Mouse (Mus musculus) liver, embryonic 14.5 days (tissue): Measurements from ENCODE around the gene Dynlt1a. TPM values are rescaled to one million over a fixed set of nuclear protein-coding genes. Genes with fewer than 3 reads are reported as not detected.
"Not testable (repeated sequence)": the region's sequence is repeated elsewhere in the genome, so short reads cannot be mapped to it uniquely, and the experiment has no call there.

Experiments used
- ATAC-seq: fragments of 200-750 bp; cut with Nextera tagmentation; 2 replicates; pipeline ENCODE4 v1.8.0; 2017; ENCODE audit warnings: moderate number of reproducible peaks, mild to moderate bottlenecking, moderate library complexity; ENCODE audit not compliant: insufficient read depth
- DNase-seq, 3 experiments: peaks; one replicate each; pipeline ENCODE4 v3.0.0-alpha.2; 2012 to 2013; ENCODE audit warnings: low read depth in 3 of 3, low spot score in 3 of 3
- H3K27ac ChIP-seq: fragments of 300-500 bp; sonication (generic); 2 replicates; pipeline ENCODE4 v1.5.1; 2014; ENCODE audit warnings: moderate library complexity, mild to moderate bottlenecking, control low read depth, inconsistent platforms
- H3K27me3 ChIP-seq: fragments of 300-500 bp; sonication (generic); 2 replicates; pipeline ENCODE4 v1.6.1; 2014; ENCODE audit warnings: mild to moderate bottlenecking, low read length, moderate library complexity; ENCODE audit not compliant: control insufficient read depth, insufficient read depth
- H3K36me3 ChIP-seq: fragments of 300-500 bp; sonication (generic); replicated peaks from 2 replicates; pipeline ENCODE4 v1.6.1; 2014; ENCODE audit warnings: low read depth; ENCODE audit not compliant: control insufficient read depth, insufficient read depth
- H3K4me1 ChIP-seq, 2 experiments: fragments of 200-500 bp in 1 of 2; fragments of 300-500 bp in 1 of 2; sonication (generic) in 1 of 2; replicated peaks; 2 replicates each; pipeline ENCODE4 v1.6.1; 2012 to 2014; ENCODE audit warnings: antibody characterized with exemption in 1 of 2, inconsistent platforms in 1 of 2, low read length in 1 of 2; ENCODE audit not compliant: control insufficient read depth in 2 of 2, insufficient read depth in 2 of 2
- H3K4me2 ChIP-seq: fragments of 300-500 bp; sonication (generic); 2 replicates; pipeline ENCODE4 v1.6.1; 2014; ENCODE audit warnings: low read depth, mild to moderate bottlenecking, control low read depth, moderate library complexity
- H3K4me3 ChIP-seq, 2 experiments: fragments of 200-500 bp in 1 of 2; fragments of 300-500 bp in 1 of 2; sonication (generic) in 1 of 2; 2 replicates each; pipeline ENCODE4 v1.5.1; 2012 to 2014; ENCODE audit warnings: low read depth in 2 of 2, low read length in 2 of 2, mild to moderate bottlenecking in 2 of 2, control low read depth in 1 of 2, inconsistent platforms in 1 of 2, moderate library complexity in 1 of 2; ENCODE audit not compliant: insufficient read depth in 1 of 2
- H3K9ac ChIP-seq: fragments of 300-500 bp; sonication (generic); replicated peaks from 2 replicates; pipeline ENCODE4 v1.6.1; 2014; ENCODE audit warnings: mild to moderate bottlenecking, control low read depth, moderate library complexity
- H3K9me3 ChIP-seq: fragments of 300-500 bp; sonication (generic); 2 replicates; pipeline ENCODE4 v1.6.1; 2016; ENCODE audit warnings: low read length, mixed read lengths; ENCODE audit not compliant: control insufficient read depth
- WGBS: fragments of 180-500 bp; shearing (Covaris S2); extraction: QIAGEN DNeasy Blood & Tissue Kit; methylation state at CpG from one replicate; pipeline ENCODE4 v1.1.7; 2014; ENCODE audit not compliant: insufficient replicate concordance; 5-methylcytosine and 5-hydroxymethylcytosine counted together
- polyA plus RNA-seq, 2 experiments: library from polyadenylated mRNA; depleted of rRNA in 1 of 2; stranded (reverse) in 1 of 2; unstranded in 1 of 2; fragments of >200 nt; fragmentation: Nextera tagmentation in 1 of 2; extraction: Ambion mirVana in 1 of 2; gene quantifications; 2 replicates each; pipeline versions ENCODE4 v1.2.1 to v1.2.3; 2012 to 2014

Gene Dynlt1a
- polyA plus RNA-seq, 2 experiments: 6.4 to 7.2 TPM

GRCm38 (mm10) chr17:6279772-6280171 is 37.5 kb downstream of the Dynlt1a start:
- H3K4me2 ChIP-seq, ATAC-seq, H3K36me3 ChIP-seq, H3K9me3 ChIP-seq, DNase-seq, H3K4me3 ChIP-seq, H3K27ac ChIP-seq, H3K4me1 ChIP-seq, H3K9ac ChIP-seq, H3K27me3 ChIP-seq: not testable (repeated sequence)
- WGBS: 76% methylated on average over 7 of the region's 10 CpGs

- WGBS: 57% methylated on average over 8 of the region's 8 CpGs
- H3K4me1 ChIP-seq, H3K27ac ChIP-seq, H3K36me3 ChIP-seq, H3K4me2 ChIP-seq, H3K4me3 ChIP-seq, H3K9ac ChIP-seq, ATAC-seq, H3K27me3 ChIP-seq, DNase-seq, H3K9me3 ChIP-seq: not testable (repeated sequence)
Measured at GRCm38 (mm10) chr17:6279205-6279604, 38.1 kb downstream of the Dynlt1a start.

GRCm38 (mm10) chr17:6274693-6275092 is 42.6 kb downstream of the Dynlt1a start:
- not testable (repeated sequence) for H3K36me3 ChIP-seq, ATAC-seq, H3K4me1 ChIP-seq, H3K4me2 ChIP-seq, DNase-seq, H3K9me3 ChIP-seq, H3K27ac ChIP-seq, H3K4me3 ChIP-seq, H3K9ac ChIP-seq, H3K27me3 ChIP-seq
- 73% methylated on average over 4 of the region's 6 CpGs for WGBS

- 35% methylated on average over 6 of the region's 6 CpGs for WGBS
- not testable (repeated sequence) for H3K4me1 ChIP-seq, H3K9me3 ChIP-seq, H3K4me2 ChIP-seq, DNase-seq, H3K4me3 ChIP-seq, H3K27me3 ChIP-seq, H3K36me3 ChIP-seq, ATAC-seq, H3K9ac ChIP-seq, H3K27ac ChIP-seq
Measured at GRCm38 (mm10) chr17:6271970-6272369, 45.3 kb downstream of the Dynlt1a start.

- H3K4me1 ChIP-seq, DNase-seq, H3K27me3 ChIP-seq, H3K9ac ChIP-seq, H3K27ac ChIP-seq, H3K9me3 ChIP-seq, H3K36me3 ChIP-seq: not testable (repeated sequence)
- Histone ChIP-seq H3K4me2 (peak overlapping the region; percentile 56), H3K4me3 (peak overlapping the region; percentile 39)
- ATAC-seq: peak; percentile 27; the same call in 1 of the 2 replicates
- WGBS: 1% methylated on average over 25 of the region's 25 CpGs
Measured at GRCm38 (mm10) chr17:6270840-6271239, 46.5 kb downstream of the Dynlt1a start.

GRCm38 (mm10) chr17:6269876-6270831 is 47.1 kb downstream of the Dynlt1a start:
- WGBS: under 1% methylated on average over 42 of the region's 84 CpGs
- not testable (repeated sequence) for H3K36me3 ChIP-seq, DNase-seq, H3K9ac ChIP-seq, H3K4me1 ChIP-seq, H3K27me3 ChIP-seq, H3K9me3 ChIP-seq, H3K27ac ChIP-seq
- ATAC-seq: peak; percentile 69
- peak overlapping the region; percentile 39 to 46 for H3K4me3 ChIP-seq
- H3K4me2 ChIP-seq: peak overlapping the region; percentile 56

GRCm38 (mm10) chr17:6257070-6257456 is 60.2 kb downstream of the Dynlt1a start:
- not testable (repeated sequence) for H3K9ac ChIP-seq, H3K4me3 ChIP-seq, H3K27ac ChIP-seq, DNase-seq, H3K4me1 ChIP-seq, ATAC-seq, H3K36me3 ChIP-seq, H3K9me3 ChIP-seq, H3K4me2 ChIP-seq, H3K27me3 ChIP-seq
- WGBS: 5% methylated on average over 13 of the region's 20 CpGs

- H3K9ac ChIP-seq, H3K27me3 ChIP-seq, DNase-seq, H3K27ac ChIP-seq, H3K9me3 ChIP-seq, H3K4me3 ChIP-seq, H3K4me2 ChIP-seq, ATAC-seq, H3K36me3 ChIP-seq, H3K4me1 ChIP-seq: not testable (repeated sequence)
- 6% methylated on average over 18 of the region's 51 CpGs for WGBS
Measured at GRCm38 (mm10) chr17:6256400-6257069, 60.8 kb downstream of the Dynlt1a start, which contains the start of gene Tmem181a. Gene Tmem181a (plus strand): TSS chr17:6256860.
